ENCODE assay signal across 7 mouse cellular contexts in genomic region chr17:17625887-17626679, GRCm38 (mm10). TPM values are rescaled to one million over a fixed set of nuclear protein-coding genes. Genes with fewer than 3 reads are reported as not detected.
A peak's percentile ranks its signal among the peaks of the same experiment; 100 is the strongest.
DNase-seq lines count a peak whose midpoint lies in the region; ATAC-seq lines count a peak whose summit lies in the region.

No protein-coding gene starts in this region.

- peak overlapping the region; percentile 96 for H3K4me3 ChIP-seq in megakaryocyte, embryonic 14.5 days (replicated peaks)
- peak overlapping the region; percentile 97 for H3K4me3 ChIP-seq in embryonic facial prominence, embryonic 12.5 days
- H3K4me3 ChIP-seq in limb, embryonic 13.5 days = peak overlapping the region; percentile 97
- H3K4me3 ChIP-seq in stomach, embryonic 16.5 days (replicated peaks; ENCODE audit: low read length) = peak overlapping the region; percentile 97

- peak overlapping the region; percentile 100 for H3K27ac ChIP-seq in embryonic facial prominence, embryonic 12.5 days
- peak overlapping the region; percentile 100 for H3K27ac ChIP-seq in limb, embryonic 13.5 days
- H3K27ac ChIP-seq in stomach, embryonic 16.5 days (ENCODE audit: low read length) = peak overlapping the region; percentile 99

- peaks cover 4% of the 10 kb centered on the region; the same call in 1 of the 2 replicates for H3K9me3 ChIP-seq in megakaryocyte, embryonic 14.5 days
- no peaks in the 10 kb centered on the region for H3K9me3 ChIP-seq in embryonic facial prominence, embryonic 12.5 days
- no peaks in the 10 kb centered on the region for H3K9me3 ChIP-seq in limb, embryonic 13.5 days
- no peaks in the 10 kb centered on the region for H3K9me3 ChIP-seq in stomach, embryonic 16.5 days (replicated peaks; ENCODE audit: control insufficient read depth, low read length)

- no peak for ATAC-seq in megakaryocyte, adult 5-6 weeks (ENCODE audit: poor library complexity, severe bottlenecking)
- no peak for ATAC-seq in embryonic facial prominence, embryonic 12.5 days (ENCODE audit: insufficient number of reproducible peaks, insufficient read depth, low FRiP score, low TSS enrichment)
- ATAC-seq in limb, embryonic 13.5 days (ENCODE audit: low FRiP score, low read depth) = no peak
- no peak for ATAC-seq in stomach, embryonic 16.5 days (ENCODE audit: insufficient read depth, low FRiP score)

- H3K36me3 ChIP-seq in megakaryocyte, embryonic 14.5 days (replicated peaks; ENCODE audit: low read length) = peaks cover 6% of the 10 kb centered on the region
- no peaks in the 10 kb centered on the region for H3K36me3 ChIP-seq in embryonic facial prominence, embryonic 12.5 days
- H3K36me3 ChIP-seq in limb, embryonic 13.5 days = no peaks in the 10 kb centered on the region
- H3K36me3 ChIP-seq in stomach, embryonic 16.5 days (ENCODE audit: control insufficient read depth, insufficient read depth, low read length) = no peaks in the 10 kb centered on the region

- peak overlapping the region; percentile 97; the same call in 1 of the 2 replicates for H3K9ac ChIP-seq in embryonic facial prominence, embryonic 12.5 days
- H3K9ac ChIP-seq in limb, embryonic 13.5 days = peak overlapping the region; percentile 94
- H3K9ac ChIP-seq in stomach, embryonic 16.5 days (ENCODE audit: low read length) = peak overlapping the region; percentile 86

- peaks cover 32% of the 10 kb centered on the region for H3K4me1 ChIP-seq in megakaryocyte, embryonic 14.5 days
- peaks cover 10% of the 10 kb centered on the region; the same call in 1 of the 2 replicates for H3K4me1 ChIP-seq in embryonic facial prominence, embryonic 12.5 days
- H3K4me1 ChIP-seq in limb, embryonic 13.5 days = peaks cover 19% of the 10 kb centered on the region
- peaks cover 11% of the 10 kb centered on the region for H3K4me1 ChIP-seq in stomach, embryonic 16.5 days (ENCODE audit: control insufficient read depth, insufficient read depth, low read length)

- DNase-seq in gastrocnemius, adult 8-10 months (ENCODE audit: low spot score in 2 of 2) = no peak
- DNase-seq in urinary bladder, postnatal 10 days (ENCODE audit: low spot score) = no peak

- WGBS in embryonic facial prominence, embryonic 12.5 days = 55% methylated on average over 7 of the region's 7 CpGs
- 42% methylated on average over 7 of the region's 7 CpGs for WGBS in limb, embryonic 13.5 days
- WGBS in stomach, embryonic 16.5 days = 29% methylated on average over 7 of the region's 7 CpGs

- H3K4me2 ChIP-seq in embryonic facial prominence, embryonic 12.5 days (replicated peaks) = peak overlapping the region; percentile 72
- H3K4me2 ChIP-seq in limb, embryonic 13.5 days (replicated peaks) = peak overlapping the region; percentile 77
- peak overlapping the region; percentile 73 for H3K4me2 ChIP-seq in stomach, embryonic 16.5 days (ENCODE audit: low read depth, low read length)

- no peaks in the 10 kb centered on the region for H3K27me3 ChIP-seq in megakaryocyte, embryonic 14.5 days (replicated peaks)
- no peaks in the 10 kb centered on the region for H3K27me3 ChIP-seq in embryonic facial prominence, embryonic 12.5 days
- no peaks in the 10 kb centered on the region for H3K27me3 ChIP-seq in limb, embryonic 13.5 days
- H3K27me3 ChIP-seq in stomach, embryonic 16.5 days (ENCODE audit: control insufficient read depth, insufficient read depth, low read length) = no peaks in the 10 kb centered on the region

RNA-seq across cellular contexts. Expression of gene Lnpep, which starts 1.2 kb away (rescaled TPM):
- 0.67 and 2.1 TPM in 2 replicates for polyA plus RNA-seq in megakaryocyte, embryonic 14.5 days (2012; ENCODE audit: insufficient read depth, low replicate concordance)
- 89.2 and 89.9 TPM in 2 replicates for total RNA-seq in megakaryocyte, adult 5-6 weeks (2015)
- total RNA-seq in megakaryocyte, adult 5-6 weeks (2017) = 57.6 and 72.7 TPM in 2 replicates
- 9.6 and 12.1 TPM in 2 replicates for polyA plus RNA-seq in embryonic facial prominence, embryonic 12.5 days (2016; fragmentation: Nextera tagmentation; extraction: Ambion mirVana)
- 12.0 and 12.3 TPM in 2 replicates for polyA plus RNA-seq in limb, embryonic 13.5 days (2015; fragmentation: Nextera tagmentation; extraction: Ambion mirVana)
- 9.3 and 10.1 TPM in 2 replicates for polyA plus RNA-seq in stomach, embryonic 16.5 days (2015; fragmentation: Nextera tagmentation; extraction: Ambion mirVana)
- 10 to 100 TPM; 53.7 to 68.4 (median 63.0) TPM for total RNA-seq in gastrocnemius, adult 8-10 months (2022)
